Mouse (Mus musculus) intestine, embryonic 16.5 days (tissue): ENCODE results near the gene Ift20. TPM values are rescaled to one million over a fixed set of nuclear protein-coding genes. Genes with fewer than 3 reads are reported as not detected.
"Not testable (repeated sequence)": the region's sequence is repeated elsewhere in the genome, so short reads cannot be mapped to it uniquely, and the experiment has no call there.

Experiments
- ATAC-seq: fragments of 200-750 bp; cut with Nextera tagmentation; 2 replicates; pipeline ENCODE4 v1.8.0; 2017; ENCODE audit warnings: moderate TSS enrichment, moderate library complexity
- H3K27ac ChIP-seq: fragments of 300-500 bp; sonication (generic); 2 replicates; pipeline ENCODE4 v1.5.1; 2014; ENCODE audit warnings: mild to moderate bottlenecking, low read length
- H3K27me3 ChIP-seq: fragments of 300-500 bp; sonication (generic); replicated peaks from 2 replicates; pipeline ENCODE4 v1.6.1; 2014; ENCODE audit warnings: low read length, control low read depth, mixed read lengths; ENCODE audit not compliant: control insufficient read depth, insufficient read depth
- H3K36me3 ChIP-seq: fragments of 300-500 bp; sonication (generic); 2 replicates; pipeline ENCODE4 v1.6.1; 2014; ENCODE audit warnings: low read length, control low read depth; ENCODE audit not compliant: control insufficient read depth, insufficient read depth
- H3K4me1 ChIP-seq: fragments of 300-500 bp; sonication (generic); 2 replicates; pipeline ENCODE4 v1.6.1; 2014; ENCODE audit warnings: low read length, control low read depth, mixed read lengths; ENCODE audit not compliant: control insufficient read depth, insufficient read depth
- H3K4me2 ChIP-seq: fragments of 300-500 bp; sonication (generic); 2 replicates; pipeline ENCODE4 v1.6.1; 2014; ENCODE audit warnings: low read depth, low read length, control low read depth
- H3K4me3 ChIP-seq: fragments of 300-500 bp; sonication (generic); 2 replicates; pipeline ENCODE4 v1.5.1; 2014; ENCODE audit warnings: mild to moderate bottlenecking, low read length
- H3K9ac ChIP-seq: fragments of 300-500 bp; sonication (generic); 2 replicates; pipeline ENCODE4 v1.6.1; 2014; ENCODE audit warnings: low read depth, low read length
- H3K9me3 ChIP-seq: fragments of 300-500 bp; sonication (generic); 2 replicates; pipeline ENCODE4 v1.6.1; 2016; ENCODE audit warnings: low read length, control low read depth; ENCODE audit not compliant: control insufficient read depth
- WGBS: fragments of 180-500 bp; shearing (Covaris S2); extraction: QIAGEN DNeasy Blood & Tissue Kit; methylation state at CpG from one replicate; pipeline ENCODE4 v1.1.7; 2014; 5-methylcytosine and 5-hydroxymethylcytosine counted together
- polyA plus RNA-seq: library from polyadenylated mRNA; unstranded; fragments of >200 nt; fragmentation: Nextera tagmentation; extraction: Ambion mirVana; gene quantifications from 2 replicates; pipeline ENCODE4 v1.2.1, GENCODE M21; 2015

The Ift20 gene
- polyA plus RNA-seq, 1 experiment from 2014 or later, result 124 TPM

DNA sequence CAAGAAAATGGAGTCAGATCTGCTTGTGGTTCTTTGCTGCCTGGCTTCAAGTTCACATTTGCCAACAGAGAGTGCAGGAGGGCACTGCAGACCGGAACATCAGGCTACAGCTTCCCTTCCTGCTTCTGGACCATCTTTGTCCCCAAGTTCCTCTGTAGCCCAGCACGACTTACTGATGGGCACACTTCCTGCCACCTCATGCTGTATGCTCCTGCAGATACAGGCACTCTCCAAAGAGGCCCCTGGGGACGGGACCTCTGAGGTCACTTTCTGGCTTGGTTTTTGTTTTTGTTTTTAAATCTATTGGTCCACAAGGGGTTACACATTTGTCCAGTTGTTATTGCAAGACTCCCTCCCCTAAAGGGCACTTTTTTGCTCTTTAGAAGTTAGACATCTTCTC is 33.6 kb downstream of the Ift20 start:
- Histone ChIP-seq H3K4me3 (no peak overlapping the region), H3K9me3 (no peaks in the 10 kb centered on the region), H3K27ac (no peak overlapping the region), H3K4me1 (no peaks in the 10 kb centered on the region), H3K4me2 (no peak overlapping the region), H3K9ac (no peak overlapping the region), H3K36me3 (0 out of 2 replicates have a peak, but pooled peaks cover 8% of the 10 kb centered on the region), H3K27me3 (no peaks in the 10 kb centered on the region)
- WGBS, result 61% methylated on average over 3 of the region's 3 CpGs
- ATAC-seq, result no peak

DNA sequence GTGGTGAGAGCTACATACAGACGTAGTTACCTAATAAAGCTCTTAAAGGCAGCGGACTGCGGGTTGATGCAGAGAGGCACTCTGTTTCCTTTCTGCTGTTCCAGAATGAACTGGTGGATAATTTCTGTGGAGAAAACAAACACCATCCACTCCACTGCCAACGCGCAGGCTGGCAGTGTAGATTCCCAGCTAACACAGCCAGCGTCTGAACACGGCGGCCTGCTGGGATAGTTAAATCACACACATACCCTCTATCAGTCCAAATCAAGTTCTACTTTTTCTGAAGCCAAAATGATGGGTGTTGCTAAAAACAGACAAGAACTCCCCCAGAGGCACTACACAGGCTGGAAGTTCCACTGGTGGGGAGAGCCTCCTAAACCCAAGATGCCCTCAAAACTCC is 35.3 kb downstream of the Ift20 start:
- no peaks in the 10 kb centered on the region for H3K9me3 ChIP-seq
- H3K27me3 ChIP-seq, result no peaks in the 10 kb centered on the region
- H3K4me3 ChIP-seq, result no peak overlapping the region
- WGBS, result 94% methylated on average over 8 of the region's 8 CpGs
- H3K4me2 ChIP-seq, result no peak overlapping the region
- H3K9ac ChIP-seq, result no peak overlapping the region
- H3K4me1 ChIP-seq, result no peaks in the 10 kb centered on the region
- no peak for ATAC-seq
- 0 out of 2 replicates have a peak, but pooled peaks cover 6% of the 10 kb centered on the region for H3K36me3 ChIP-seq
- H3K27ac ChIP-seq, result no peak overlapping the region

DNA sequence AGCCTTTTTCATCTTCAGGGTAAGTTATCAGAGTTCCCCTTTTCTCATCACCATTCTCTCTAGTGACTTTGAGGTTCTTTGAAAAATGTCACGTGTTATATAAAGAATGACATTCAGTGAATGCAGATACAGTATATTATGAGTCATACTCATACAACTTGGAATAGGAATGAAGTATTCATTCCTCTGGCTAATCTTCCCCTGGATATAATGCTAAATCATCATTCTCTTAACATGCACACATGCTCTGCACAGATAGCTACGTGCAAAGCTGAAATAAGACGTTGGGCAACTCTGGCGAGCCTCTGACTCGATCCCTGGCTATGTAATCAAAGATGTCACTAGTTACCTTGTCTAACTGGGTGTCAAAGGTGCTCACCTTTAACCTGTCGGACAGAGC is 35.7 kb downstream of the Ift20 start:
- no peak overlapping the region for H3K27ac ChIP-seq
- ATAC-seq, result no peak
- no peak overlapping the region for H3K4me3 ChIP-seq
- 89% methylated on average over 6 of the region's 6 CpGs for WGBS
- 0 out of 2 replicates have a peak, but pooled peaks cover 6% of the 10 kb centered on the region for H3K36me3 ChIP-seq
- H3K9me3 ChIP-seq, result no peaks in the 10 kb centered on the region
- no peaks in the 10 kb centered on the region for H3K4me1 ChIP-seq
- no peak overlapping the region for H3K4me2 ChIP-seq
- H3K9ac ChIP-seq, result no peak overlapping the region
- H3K27me3 ChIP-seq, result no peaks in the 10 kb centered on the region

DNA sequence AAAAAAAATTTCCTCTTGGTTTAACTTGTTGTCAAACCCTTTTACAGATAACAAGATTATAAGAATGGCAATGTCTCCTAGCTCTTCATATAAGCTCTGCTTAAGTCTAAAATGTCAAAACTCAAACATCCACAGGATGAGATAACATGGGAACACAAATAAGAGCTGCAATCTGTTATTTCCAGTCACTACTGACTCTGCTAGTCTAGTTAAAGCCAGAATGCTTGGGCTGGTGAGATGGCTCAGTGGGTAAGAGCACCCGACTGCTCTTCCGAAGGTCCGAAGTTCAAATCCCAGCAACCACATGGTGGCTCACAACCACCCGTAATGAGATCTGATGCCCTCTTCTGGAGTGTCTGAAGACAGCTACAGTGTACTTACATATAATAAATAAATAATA is 37.9 kb downstream of the Ift20 start:
- not testable (repeated sequence) for H3K4me2 ChIP-seq, H3K4me3 ChIP-seq, H3K36me3 ChIP-seq, H3K27ac ChIP-seq, H3K9ac ChIP-seq, H3K27me3 ChIP-seq, H3K4me1 ChIP-seq, ATAC-seq, H3K9me3 ChIP-seq
- WGBS, result 92% methylated on average over 3 of the region's 4 CpGs

DNA sequence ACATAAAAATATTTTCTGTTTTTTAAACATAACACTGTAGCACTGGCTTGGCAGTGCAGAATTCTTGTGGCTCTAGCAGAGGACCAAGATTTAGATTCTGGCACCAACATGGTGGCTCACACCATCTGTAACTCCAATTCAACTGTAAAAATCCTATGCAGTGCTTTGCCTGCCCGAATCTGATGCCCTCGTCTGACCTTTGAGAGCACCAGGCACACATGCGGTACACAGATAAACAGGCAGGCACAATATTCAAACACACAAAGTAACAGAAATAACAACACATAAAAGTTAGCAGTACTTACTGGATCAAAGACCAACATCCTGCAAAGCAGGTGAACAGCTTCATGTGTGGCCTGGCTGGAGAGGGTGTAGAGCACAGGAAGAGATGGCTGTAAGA is 38.4 kb downstream of the Ift20 start:
- no peak overlapping the region for H3K4me2 ChIP-seq
- no peak overlapping the region for H3K27ac ChIP-seq
- WGBS, result 81% methylated on average over 3 of the region's 3 CpGs
- no peaks in the 10 kb centered on the region for H3K4me1 ChIP-seq
- ATAC-seq, result no peak
- no peaks in the 10 kb centered on the region for H3K27me3 ChIP-seq
- no peak overlapping the region for H3K9ac ChIP-seq
- 0 out of 2 replicates have a peak, but pooled peaks cover 4% of the 10 kb centered on the region for H3K36me3 ChIP-seq
- no peak overlapping the region for H3K4me3 ChIP-seq
- H3K9me3 ChIP-seq, result no peaks in the 10 kb centered on the region

DNA sequence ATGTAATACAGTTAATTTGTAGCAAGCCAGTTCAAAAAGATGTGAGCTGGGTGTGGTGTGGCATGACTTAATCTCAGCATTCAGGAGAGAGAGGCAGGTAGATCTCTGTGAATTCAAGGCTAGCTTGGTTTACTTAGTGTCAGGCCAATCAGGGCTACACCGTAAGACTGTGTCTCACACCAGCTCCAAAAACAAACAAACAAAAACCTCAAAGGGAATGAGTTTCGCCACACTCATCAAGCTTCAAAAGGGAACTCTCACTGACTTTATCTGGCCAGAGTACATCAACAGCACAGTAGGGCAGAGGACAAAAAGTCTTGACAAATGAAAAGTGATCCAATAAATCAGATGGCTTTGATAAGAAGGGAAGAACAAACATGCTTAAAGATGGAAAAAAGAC is 38.8 kb downstream of the Ift20 start:
- H3K4me3 ChIP-seq, result no peak overlapping the region
- no peaks in the 10 kb centered on the region for H3K27me3 ChIP-seq
- H3K27ac ChIP-seq, result no peak overlapping the region
- no peak overlapping the region for H3K9ac ChIP-seq
- no peak overlapping the region for H3K4me2 ChIP-seq
- no peaks in the 10 kb centered on the region for H3K4me1 ChIP-seq
- 57% methylated on average over 2 of the region's 2 CpGs for WGBS
- no peak for ATAC-seq
- H3K9me3 ChIP-seq, result no peaks in the 10 kb centered on the region
- 0 out of 2 replicates have a peak, but pooled peaks cover 4% of the 10 kb centered on the region for H3K36me3 ChIP-seq

DNA sequence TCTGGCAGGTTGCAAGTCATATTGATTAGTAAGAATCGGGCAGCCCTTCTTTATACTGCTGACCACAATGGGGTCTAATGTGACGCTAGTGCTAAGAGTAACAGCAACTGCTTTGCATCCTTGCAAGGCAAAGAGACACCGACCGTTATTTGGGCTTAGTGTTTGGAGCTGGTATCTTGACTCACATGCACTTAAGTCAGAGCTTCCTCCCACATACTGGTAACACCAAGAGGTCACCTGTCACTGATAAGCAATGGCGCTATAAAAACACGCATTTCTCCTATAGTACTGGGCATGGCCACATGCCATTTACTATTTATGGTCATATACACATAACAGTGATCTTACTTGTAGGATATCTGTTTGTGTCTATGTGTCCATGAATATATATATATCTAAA is 46.7 kb downstream of the Ift20 start:
- Histone ChIP-seq H3K9me3 (no peaks in the 10 kb centered on the region), H3K27me3 (no peaks in the 10 kb centered on the region), H3K4me2 (no peak overlapping the region), H3K4me1 (no peaks in the 10 kb centered on the region), H3K36me3 (peaks cover 4% of the 10 kb centered on the region), H3K9ac (no peak overlapping the region), H3K27ac (no peak overlapping the region), H3K4me3 (no peak overlapping the region)
- 87% methylated on average over 6 of the region's 6 CpGs for WGBS
- no peak for ATAC-seq

DNA sequence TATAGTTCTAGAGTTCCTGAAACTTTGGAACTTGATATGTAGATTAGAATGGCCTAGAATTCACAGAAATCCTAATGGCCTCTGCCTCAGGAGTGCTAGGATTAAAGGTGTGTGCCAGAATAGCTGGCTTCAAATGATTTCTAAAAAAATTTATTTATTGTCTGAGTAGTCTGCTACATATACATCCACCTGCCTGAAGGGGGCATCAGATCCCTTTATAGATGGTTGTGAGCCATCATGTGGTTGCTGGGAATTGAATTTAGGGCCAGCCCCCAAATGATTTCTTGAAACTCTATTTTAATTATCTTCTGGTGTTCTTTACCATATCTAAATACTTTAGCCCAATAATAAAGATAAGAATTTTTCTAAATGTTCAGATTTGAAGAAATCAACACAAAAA is 49.9 kb downstream of the Ift20 start:
- H3K4me2 ChIP-seq, result no peak overlapping the region
- ATAC-seq, result no peak
- H3K9me3 ChIP-seq, result no peaks in the 10 kb centered on the region

DNA sequence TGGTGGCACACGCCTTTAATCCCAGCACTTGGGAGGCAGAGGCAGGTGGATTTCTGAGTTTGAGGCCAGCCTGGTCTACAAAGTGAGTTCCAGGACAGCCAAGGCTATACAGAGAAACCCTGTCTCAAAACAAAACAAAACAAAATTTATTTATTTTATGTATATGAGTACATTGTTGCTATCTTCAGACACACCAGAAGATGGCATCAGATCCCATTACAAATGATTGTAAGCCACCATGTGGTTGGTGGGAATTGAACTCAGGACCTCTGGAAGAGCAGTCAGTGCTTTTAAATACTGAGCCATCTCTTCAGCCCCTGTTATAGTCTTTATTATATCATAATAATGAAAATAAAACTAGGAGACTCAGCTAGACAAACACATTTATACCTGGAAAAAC is 51.5 kb downstream of the Ift20 start:
- H3K4me1 ChIP-seq, H3K4me3 ChIP-seq, ATAC-seq, H3K27me3 ChIP-seq, H3K27ac ChIP-seq, H3K9ac ChIP-seq, H3K36me3 ChIP-seq, H3K4me2 ChIP-seq, H3K9me3 ChIP-seq: not testable (repeated sequence)
- 85% methylated on average over 1 of the region's 1 CpGs for WGBS

More for the DNA sequence above, 49.9 kb downstream of the Ift20 start:
- Histone ChIP-seq H3K9ac (no peak overlapping the region), H3K27me3 (no peaks in the 10 kb centered on the region), H3K36me3 (peaks cover 4% of the 10 kb centered on the region), H3K4me1 (no peaks in the 10 kb centered on the region), H3K4me3 (no peak overlapping the region), H3K27ac (no peak overlapping the region)
